Mouse (Mus musculus): ENCODE data around the gene Thrb. TPM values are rescaled to one million over a fixed set of nuclear protein-coding genes. Genes with fewer than 3 reads are reported as not detected.

The Thrb gene
- polyA plus RNA-seq, 2 experiments = 1.3 to 3.9 TPM

DNA sequence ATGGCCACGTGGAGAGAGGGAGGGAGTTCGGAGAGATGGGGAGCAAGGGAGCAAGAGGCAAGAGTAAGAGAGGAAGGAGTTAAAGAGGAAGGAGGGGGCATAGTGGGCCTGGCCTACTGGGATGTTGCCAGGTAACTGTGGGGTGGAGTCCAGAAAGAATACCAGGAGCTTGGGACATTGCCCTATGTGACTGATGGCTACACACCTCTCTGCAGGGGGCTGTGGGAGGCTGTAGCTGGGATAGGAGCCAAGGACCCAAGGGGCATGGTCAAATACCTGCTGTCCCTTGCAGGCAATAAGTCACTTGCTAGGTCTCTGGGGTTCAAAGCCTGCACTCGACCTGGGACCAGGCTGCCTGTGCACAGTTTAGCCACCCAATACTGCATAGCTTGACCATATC lies 23.1 kb upstream of the Thrb start:
- Histone ChIP-seq H3K4me2 (replicated peaks; ENCODE audit: low read depth, low read length, severe bottlenecking) (no peak overlapping the region), H3K9me3 (ENCODE audit: control insufficient read depth, low read length) (no peaks in the 10 kb centered on the region), H3K27me3 (ENCODE audit: control insufficient read depth, insufficient read depth, low read length) (no peaks in the 10 kb centered on the region), H3K4me3 (replicated peaks; ENCODE audit: low read length) (no peak overlapping the region), H3K27ac (replicated peaks; ENCODE audit: low read depth, low read length) (no peak overlapping the region), H3K36me3 (ENCODE audit: control insufficient read depth, insufficient read depth, low read length) (no peaks in the 10 kb centered on the region), H3K9ac (ENCODE audit: low read depth, low read length, severe bottlenecking) (no peak overlapping the region), H3K4me1 (ENCODE audit: control insufficient read depth, insufficient read depth, low read length) (peaks cover 5% of the 10 kb centered on the region)
- DNase-seq (ENCODE audit: low spot score) (no peak), ATAC-seq (ENCODE audit: low FRiP score, low read depth) (no peak)
- 62% methylated on average over 3 of the region's 3 CpGs for WGBS
- TF ChIP-seq POLR2A (IDR thresholded peaks at IDR 0.05; ENCODE audit: borderline replicate concordance, extremely low read depth, insufficient read depth, insufficient read length) = no peak

DNA sequence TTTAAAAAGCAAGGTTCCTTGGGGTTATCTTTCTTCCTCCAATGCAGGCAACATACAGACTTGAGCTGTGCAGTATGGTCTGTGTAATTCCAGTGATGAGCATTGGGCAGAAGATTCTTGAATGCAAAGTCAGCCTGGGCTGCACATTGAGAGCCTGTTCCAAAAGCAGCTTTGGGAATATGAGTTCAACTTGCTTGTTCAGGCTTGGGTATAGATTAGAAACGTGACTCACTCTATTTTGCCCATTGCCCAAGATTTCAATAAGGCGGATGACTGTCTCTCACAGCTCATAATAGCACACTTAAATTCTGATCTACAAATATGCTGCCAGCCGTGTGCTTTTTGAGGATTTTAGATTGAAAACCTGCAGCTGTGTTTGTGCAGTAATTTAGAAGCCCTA lies 18.3 kb upstream of the Thrb start:
- Histone ChIP-seq H3K4me2 (replicated peaks; ENCODE audit: low read depth, low read length, severe bottlenecking) (no peak overlapping the region), H3K4me1 (ENCODE audit: control insufficient read depth, insufficient read depth, low read length) (no peaks in the 10 kb centered on the region), H3K27ac (replicated peaks; ENCODE audit: low read depth, low read length) (no peak overlapping the region), H3K27me3 (ENCODE audit: control insufficient read depth, insufficient read depth, low read length) (no peaks in the 10 kb centered on the region), H3K36me3 (ENCODE audit: control insufficient read depth, insufficient read depth, low read length) (no peaks in the 10 kb centered on the region), H3K4me3 (replicated peaks; ENCODE audit: low read length) (no peak overlapping the region), H3K9me3 (ENCODE audit: control insufficient read depth, low read length) (no peaks in the 10 kb centered on the region), H3K9ac (ENCODE audit: low read depth, low read length, severe bottlenecking) (no peak overlapping the region)
- TF ChIP-seq POLR2A (IDR thresholded peaks at IDR 0.05; ENCODE audit: borderline replicate concordance, extremely low read depth, insufficient read depth, insufficient read length) = no peak
- DNase-seq (ENCODE audit: low spot score) (no peak), ATAC-seq (ENCODE audit: low FRiP score, low read depth) (no peak)
- 60% methylated on average over 3 of the region's 3 CpGs for WGBS

DNA sequence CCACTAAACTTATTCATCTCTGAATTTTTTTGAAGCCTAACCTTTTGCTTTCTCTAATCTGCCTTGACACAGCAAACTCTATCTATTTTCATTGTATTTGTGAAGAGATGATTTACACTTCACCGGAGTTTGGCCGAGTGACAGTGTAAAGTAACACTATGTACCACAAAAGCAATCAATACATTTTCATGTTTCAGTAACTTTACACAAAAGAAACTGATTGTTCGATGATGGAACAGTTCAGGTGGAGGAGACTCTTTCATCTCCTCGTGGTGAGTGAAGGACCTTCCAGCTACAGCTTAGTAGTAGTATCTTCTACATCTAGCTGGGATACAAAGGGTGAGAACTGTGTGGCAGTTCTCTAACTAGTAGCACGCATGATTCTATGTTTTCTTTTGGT lies 5.0 kb upstream of the Thrb start:
- ATAC-seq (ENCODE audit: low FRiP score, low read depth) = no peak
- no peak for TF ChIP-seq POLR2A (IDR thresholded peaks at IDR 0.05; ENCODE audit: borderline replicate concordance, extremely low read depth, insufficient read depth, insufficient read length)
- H3K27me3 ChIP-seq (ENCODE audit: control insufficient read depth, insufficient read depth, low read length) = peaks cover 2% of the 10 kb centered on the region; the same call in 1 of the 2 replicates
- no peaks in the 10 kb centered on the region for H3K36me3 ChIP-seq (ENCODE audit: control insufficient read depth, insufficient read depth, low read length)
- WGBS = 90% methylated on average over 5 of the region's 5 CpGs
- no peak overlapping the region for H3K4me2 ChIP-seq (replicated peaks; ENCODE audit: low read depth, low read length, severe bottlenecking)
- H3K27ac ChIP-seq (replicated peaks; ENCODE audit: low read depth, low read length) = no peak overlapping the region
- H3K9ac ChIP-seq (ENCODE audit: low read depth, low read length, severe bottlenecking) = no peak overlapping the region
- peaks cover 5% of the 10 kb centered on the region; the same call in 1 of the 2 replicates for H3K4me1 ChIP-seq (ENCODE audit: control insufficient read depth, insufficient read depth, low read length)
- H3K9me3 ChIP-seq (ENCODE audit: control insufficient read depth, low read length) = no peaks in the 10 kb centered on the region
- no peak overlapping the region for H3K4me3 ChIP-seq (replicated peaks; ENCODE audit: low read length)
- DNase-seq (ENCODE audit: low spot score) = no peak

DNA sequence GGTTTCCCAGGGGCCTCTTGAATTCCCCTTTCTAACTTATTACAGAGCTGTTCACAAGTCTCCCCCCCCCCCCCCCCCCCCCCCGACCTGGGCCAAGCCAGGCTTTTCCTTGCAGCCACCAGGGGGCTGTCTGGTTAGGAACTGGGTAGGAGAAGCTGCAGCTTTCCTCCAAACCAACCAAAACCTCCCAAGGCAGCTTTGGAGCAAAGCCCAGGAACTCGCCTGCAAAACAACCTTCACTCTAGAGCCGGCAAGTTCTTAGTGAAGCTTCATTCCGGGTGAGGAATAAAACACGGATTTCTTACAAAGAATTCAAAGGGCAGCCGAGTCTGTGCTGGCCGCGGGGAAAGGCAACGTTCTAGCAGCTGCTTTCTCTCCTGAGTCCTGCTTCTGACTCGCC lies 1.0 kb upstream of the Thrb start:
- Histone ChIP-seq H3K27me3 (ENCODE audit: control insufficient read depth, insufficient read depth, low read length) (peaks cover 18% of the 10 kb centered on the region), H3K4me3 (replicated peaks; ENCODE audit: low read length) (peak overlapping the region; percentile 60), H3K4me1 (ENCODE audit: control insufficient read depth, insufficient read depth, low read length) (peaks cover 6% of the 10 kb centered on the region; the same call in 1 of the 2 replicates), H3K9ac (ENCODE audit: low read depth, low read length, severe bottlenecking) (no peak overlapping the region), H3K9me3 (ENCODE audit: control insufficient read depth, low read length) (no peaks in the 10 kb centered on the region), H3K4me2 (replicated peaks; ENCODE audit: low read depth, low read length, severe bottlenecking) (peak overlapping the region; percentile 98), H3K27ac (replicated peaks; ENCODE audit: low read depth, low read length) (no peak overlapping the region), H3K36me3 (ENCODE audit: control insufficient read depth, insufficient read depth, low read length) (no peaks in the 10 kb centered on the region)
- WGBS = 0% methylated on average over 9 of the region's 10 CpGs
- TF ChIP-seq POLR2A (IDR thresholded peaks at IDR 0.05; ENCODE audit: borderline replicate concordance, extremely low read depth, insufficient read depth, insufficient read length) = no peak
- peak; percentile 92 for DNase-seq (ENCODE audit: low spot score)
- ATAC-seq (ENCODE audit: low FRiP score, low read depth) = peak; percentile 86

DNA sequence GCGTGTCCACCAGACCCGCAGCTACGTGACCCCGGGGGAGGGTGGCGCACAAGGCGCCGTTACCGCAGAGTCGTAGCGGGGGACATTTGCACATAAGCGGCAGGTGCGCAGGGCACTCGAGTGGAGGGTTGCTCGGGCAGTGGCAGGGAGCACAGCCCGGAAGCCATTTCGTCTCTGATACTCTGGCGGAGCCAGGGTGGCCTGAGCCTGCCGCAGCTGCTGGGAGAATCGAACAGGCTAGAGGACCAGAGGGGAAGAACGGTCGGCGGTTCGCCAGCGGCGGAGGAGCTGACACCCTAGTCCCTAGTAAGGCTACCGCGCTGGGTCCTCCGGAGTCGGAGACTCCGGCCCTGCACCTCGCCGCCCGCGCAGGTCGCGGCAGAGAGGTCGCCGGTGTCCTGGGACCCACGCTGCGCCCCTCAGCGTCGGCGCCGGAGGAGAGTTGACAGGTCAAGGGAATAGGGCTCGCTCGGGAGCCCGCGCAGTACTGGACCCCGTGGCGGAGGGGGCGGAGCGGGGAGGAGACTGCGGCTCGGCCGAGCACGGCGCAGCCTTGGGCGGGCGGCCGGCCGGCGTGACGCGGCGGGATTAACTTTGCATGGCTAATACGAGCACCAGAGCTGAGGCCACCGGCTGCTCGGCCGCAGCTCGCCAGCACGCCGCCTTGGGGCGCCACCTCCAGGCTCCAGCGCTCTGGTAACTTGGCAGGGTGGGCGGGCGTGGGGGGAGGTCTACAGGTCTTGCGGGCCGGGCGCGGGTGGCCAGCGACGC lies 453 bp downstream of the Thrb start:
- Histone ChIP-seq H3K4me3 (replicated peaks; ENCODE audit: low read length) (peak overlapping the region; percentile 60), H3K27ac (replicated peaks; ENCODE audit: low read depth, low read length) (no peak overlapping the region), H3K4me1 (ENCODE audit: control insufficient read depth, insufficient read depth, low read length) (peaks cover 6% of the 10 kb centered on the region; the same call in 1 of the 2 replicates), H3K36me3 (ENCODE audit: control insufficient read depth, insufficient read depth, low read length) (no peaks in the 10 kb centered on the region), H3K9ac (ENCODE audit: low read depth, low read length, severe bottlenecking) (peak overlapping the region; percentile 51), H3K9me3 (ENCODE audit: control insufficient read depth, low read length) (no peaks in the 10 kb centered on the region), H3K4me2 (replicated peaks; ENCODE audit: low read depth, low read length, severe bottlenecking) (peak overlapping the region; percentile 98), H3K27me3 (ENCODE audit: control insufficient read depth, insufficient read depth, low read length) (peaks cover 18% of the 10 kb centered on the region)
- DNase-seq (ENCODE audit: low spot score) (peak; percentile 28), ATAC-seq (ENCODE audit: low FRiP score, low read depth) (peak; percentile 87)
- under 1% methylated on average over 59 of the region's 82 CpGs for WGBS
- TF ChIP-seq POLR2A (IDR thresholded peaks at IDR 0.05; ENCODE audit: borderline replicate concordance, extremely low read depth, insufficient read depth, insufficient read length) = no peak
